Mouse (Mus musculus) pancreas, adult 10 weeks (tissue): ENCODE results near the gene Tubg2. TPM values are rescaled to one million over a fixed set of nuclear protein-coding genes. Genes with fewer than 3 reads are reported as not detected.

ENCODE experiments used
- polyA plus RNA-seq: library from polyadenylated mRNA; stranded (reverse); fragments of 350-450 nt; fragmentation: Illumina TruSeq; extraction: RNeasy Lipid Tissue Mini Kit (QIAGEN cat#74804); gene quantifications from one replicate; pipeline ENCODE4 v1.2.3, GENCODE M21; 2015; ENCODE audit warnings: low read depth, low replicate concordance; ENCODE audit not compliant: insufficient read depth

Tubg2 gene
- 1.7 TPM for polyA plus RNA-seq

DNA sequence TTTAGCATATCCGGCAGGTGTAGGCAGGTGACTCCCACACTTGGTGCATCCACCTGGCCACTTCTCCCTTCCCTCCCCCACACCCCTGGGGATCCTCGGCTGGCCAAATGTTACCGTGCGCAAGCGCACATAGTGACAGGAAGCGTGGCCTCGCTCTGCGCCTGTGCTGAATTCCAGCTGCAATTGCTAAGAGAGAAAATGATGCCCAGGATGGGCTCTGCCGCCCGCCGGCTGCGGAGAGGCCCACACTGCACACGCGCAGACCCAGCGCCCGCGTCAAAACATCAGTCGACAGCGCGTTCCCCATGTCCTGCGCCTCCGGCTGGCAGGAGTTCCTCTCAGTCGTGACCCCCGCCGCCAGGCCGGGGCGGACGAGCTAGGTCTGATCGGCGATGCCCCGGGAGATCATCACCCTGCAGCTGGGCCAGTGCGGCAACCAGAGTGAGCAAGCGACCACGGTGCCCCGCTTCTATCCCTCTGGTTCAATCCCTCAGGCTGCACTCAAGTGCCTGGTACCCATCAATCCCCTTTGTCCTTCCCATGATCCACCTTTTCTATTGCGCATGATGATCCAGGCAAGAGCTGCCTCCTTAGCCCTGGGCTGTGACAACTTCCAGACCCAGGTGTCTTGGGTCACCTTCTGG lies at the start of gene Tubg2:
Gene Tubg2, plus strand, starts transcription at position 180 of the 644 bp plus-strand sequence.

DNA sequence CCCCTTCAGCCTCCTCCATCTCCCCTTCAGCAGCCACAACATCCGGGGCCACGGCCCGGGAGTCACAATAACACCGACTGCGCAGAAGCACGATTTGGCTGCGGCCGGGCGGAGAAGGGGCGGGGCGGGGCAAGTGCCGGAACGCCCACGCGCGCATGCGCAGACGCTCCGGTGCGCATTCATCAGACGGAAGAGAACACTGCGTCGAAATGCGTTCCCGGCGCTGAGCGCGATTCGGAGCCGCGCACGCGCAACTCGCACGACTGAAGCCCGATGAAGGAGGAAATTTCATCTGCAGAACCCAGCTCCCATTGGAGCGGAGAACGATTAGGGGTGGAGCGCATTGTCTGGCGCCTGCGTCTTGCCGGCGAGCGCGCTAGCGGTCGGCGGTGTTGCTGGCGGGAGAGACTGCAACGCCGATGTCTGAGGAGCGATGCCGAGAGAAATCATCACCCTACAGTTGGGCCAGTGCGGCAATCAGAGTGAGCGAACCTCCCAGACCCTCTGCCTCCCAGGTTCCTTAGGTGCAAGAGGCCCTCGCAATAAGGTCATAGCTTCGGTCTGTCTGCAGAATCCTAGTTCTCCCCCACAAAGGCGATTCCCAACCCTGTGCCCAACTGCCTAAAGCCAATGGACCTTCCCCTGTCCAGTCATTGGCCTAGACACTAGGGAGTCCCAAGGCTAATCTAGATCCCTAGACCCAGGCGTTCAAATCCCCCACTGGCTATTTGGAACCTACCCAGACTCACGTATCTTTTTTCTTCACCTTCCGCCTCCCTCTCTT lies 35.8 kb upstream of the Tubg2 start, which contains the start of the genes Retreg3 and Tubg1:
Gene Retreg3, minus strand, starts transcription at position 133 of the 784 bp plus-strand sequence.
Gene Tubg1, plus strand, starts transcription at position 178 of the 784 bp plus-strand sequence.

DNA sequence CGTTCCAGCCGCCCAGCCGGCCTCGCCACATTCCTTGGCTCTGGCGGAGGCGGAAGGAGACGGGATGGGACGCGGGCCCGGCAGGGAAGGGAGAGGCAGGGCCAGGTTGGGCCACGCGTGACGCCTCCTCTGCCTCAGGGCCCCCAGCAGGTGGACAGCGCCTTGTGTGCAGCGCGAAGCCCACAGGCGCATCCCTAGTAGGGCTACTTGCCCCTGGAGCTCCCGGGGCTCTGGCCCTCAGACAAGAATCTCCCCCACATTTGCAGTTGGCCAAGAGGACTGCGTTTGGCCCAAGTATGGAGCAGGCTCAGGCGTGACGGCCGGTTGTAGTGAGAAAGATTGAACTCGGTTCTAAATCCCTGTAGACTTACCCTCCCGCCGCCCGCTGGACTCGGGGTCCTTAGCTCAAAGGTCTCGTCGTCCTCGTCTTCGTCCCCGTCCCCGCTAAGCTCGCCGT lies 14.7 kb downstream of the Tubg2 start, which contains the start of gene Cntnap1:
Gene Cntnap1, plus strand, starts transcription at position 170 of the 457 bp plus-strand sequence.

DNA sequence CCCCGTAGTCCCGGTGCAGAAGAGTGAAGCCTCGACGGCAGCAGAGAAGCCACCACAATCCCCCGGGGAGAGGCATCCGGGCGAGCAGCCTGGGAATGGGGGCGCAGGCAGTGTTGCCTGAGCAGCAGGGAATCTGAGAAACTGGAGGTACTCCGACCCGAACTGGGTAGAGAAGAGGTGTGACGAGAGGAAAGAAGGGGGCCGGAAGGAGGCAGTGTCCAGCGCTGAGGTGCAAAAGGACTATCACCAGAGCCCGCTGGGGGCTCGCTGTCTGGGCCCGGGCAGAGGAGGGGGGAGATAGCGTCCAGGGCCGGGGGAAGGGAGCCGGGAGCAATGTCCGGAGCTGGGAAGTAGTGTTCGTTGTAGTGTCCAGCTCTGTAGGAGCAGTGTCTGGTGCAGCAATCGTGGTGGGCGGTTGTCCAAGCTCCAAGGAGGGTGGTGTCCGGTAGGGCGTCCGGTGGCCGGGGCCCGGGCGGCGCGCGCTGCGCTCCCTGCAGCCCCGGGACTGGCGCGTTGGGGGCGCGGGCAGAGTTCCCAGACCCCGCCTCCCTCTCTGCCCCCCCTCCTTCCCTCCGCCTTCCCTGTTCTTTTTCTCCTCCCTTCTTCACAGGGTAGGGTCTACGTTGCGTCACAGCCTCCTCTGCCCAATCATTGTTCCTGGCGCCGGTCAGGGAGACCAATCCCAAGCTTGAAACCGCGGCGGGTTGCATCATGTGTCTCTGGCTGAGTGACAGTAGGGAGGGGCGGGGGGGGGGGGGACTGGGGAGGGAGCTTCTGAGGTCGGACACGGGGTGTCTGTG lies 15.3 kb downstream of the Tubg2 start, which contains the start of gene Plekhh3:
Gene Plekhh3, minus strand, starts transcription at position 541 of the 800 bp plus-strand sequence.

DNA sequence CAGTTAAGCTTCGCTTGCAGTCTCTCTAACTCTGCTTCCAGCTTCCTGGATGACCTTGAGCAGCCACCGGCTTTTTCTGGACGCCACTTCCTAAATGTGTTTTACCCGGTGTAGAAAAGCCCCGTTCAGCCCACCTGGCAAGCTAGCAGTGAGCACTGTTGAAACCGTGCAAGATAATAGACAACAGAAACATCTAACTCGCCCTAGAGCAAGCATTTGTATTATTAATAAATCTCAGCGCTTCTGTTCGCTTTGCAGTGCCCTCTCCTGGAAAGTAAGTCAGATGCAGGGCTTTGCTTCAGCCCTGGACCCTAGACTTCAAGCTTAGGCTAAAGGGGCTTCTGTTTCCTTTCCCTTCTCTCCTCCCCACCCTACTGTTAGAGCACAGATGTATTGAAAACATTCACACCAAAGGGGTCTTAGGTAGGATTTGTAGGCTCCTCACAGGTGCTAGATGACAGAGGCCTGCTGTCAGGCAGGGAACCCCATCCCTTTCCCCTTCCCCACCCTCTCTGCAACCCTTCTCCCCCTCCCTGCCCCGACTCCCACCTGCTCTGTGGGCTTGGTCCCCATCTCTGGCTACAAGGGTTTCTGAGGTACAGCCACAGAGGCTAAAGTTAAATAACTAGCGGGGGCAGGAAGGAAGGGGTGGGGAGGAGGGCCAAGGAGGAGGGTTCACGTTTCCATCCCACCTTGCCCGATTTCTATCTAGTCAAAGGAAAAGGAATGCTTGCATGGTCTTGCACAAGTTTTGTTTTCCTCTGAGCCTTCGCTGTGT lies 19.3 kb downstream of the Tubg2 start, which contains the start of gene Ccr10:
Gene Ccr10, minus strand, starts transcription at position 593 of the 778 bp plus-strand sequence.

Other genes starting within 250 kb of the Tubg2 start
- 16.6 TPM for gene Stat3, start 216.4 kb upstream of the Tubg2 start, polyA plus RNA-seq
- 54.5 TPM for gene Cavin1, start 185.0 kb upstream of the Tubg2 start, polyA plus RNA-seq
- 9.5 TPM for gene Atp6v0a1, start 146.5 kb upstream of the Tubg2 start, polyA plus RNA-seq
- gene Naglu, start 85.9 kb upstream of the Tubg2 start, polyA plus RNA-seq = 5.2 TPM
- gene Hsd17b1, start 77.5 kb upstream of the Tubg2 start, polyA plus RNA-seq = not detected
- gene Coasy, start 73.3 kb upstream of the Tubg2 start, polyA plus RNA-seq = 12.0 TPM
- gene Mlx, start 68.6 kb upstream of the Tubg2 start, polyA plus RNA-seq = 13.6 TPM
- 0.89 TPM for gene Psmc3ip, start 60.5 kb upstream of the Tubg2 start, polyA plus RNA-seq
- 11.9 TPM for gene Retreg3, start 36.0 kb upstream of the Tubg2 start, polyA plus RNA-seq
- 7.6 TPM for gene Tubg1, start 36.0 kb upstream of the Tubg2 start, polyA plus RNA-seq
- 1.2 TPM for gene Cntnap1, start 14.6 kb downstream of the Tubg2 start, polyA plus RNA-seq
- 4.4 TPM for gene Plekhh3, start 15.4 kb downstream of the Tubg2 start, polyA plus RNA-seq
- gene Ccr10, start 19.5 kb downstream of the Tubg2 start, polyA plus RNA-seq = not detected
- 9.6 TPM for gene Ezh1, start 70.6 kb downstream of the Tubg2 start, polyA plus RNA-seq
- 30.5 TPM for gene Ramp2, start 90.1 kb downstream of the Tubg2 start, polyA plus RNA-seq
- gene Vps25, start 97.8 kb downstream of the Tubg2 start, polyA plus RNA-seq = 32.2 TPM
- 4.7 TPM for gene Wnk4, start 104.7 kb downstream of the Tubg2 start, polyA plus RNA-seq
- not detected for gene Cntd1, start 123.1 kb downstream of the Tubg2 start, polyA plus RNA-seq
- 56.2 TPM for gene Coa3, start 123.2 kb downstream of the Tubg2 start, polyA plus RNA-seq
- gene Becn1, start 146.4 kb downstream of the Tubg2 start, polyA plus RNA-seq = 20.4 TPM
- gene Psme3, start 160.3 kb downstream of the Tubg2 start, polyA plus RNA-seq = 15.3 TPM
- gene Aoc2, start 169.2 kb downstream of the Tubg2 start, polyA plus RNA-seq = 4.8 TPM
- 8.3 TPM for gene Aoc3, start 174.7 kb downstream of the Tubg2 start, polyA plus RNA-seq
- not detected for gene G6pc, start 211.7 kb downstream of the Tubg2 start, polyA plus RNA-seq